Mouse (Mus musculus) limb, embryonic 11.5 days (tissue): ENCODE data around the gene Tlcd1. TPM values are rescaled to one million over a fixed set of nuclear protein-coding genes. Genes with fewer than 3 reads are reported as not detected.

Experiments
- ATAC-seq: fragments of 200-750 bp; cut with Nextera tagmentation; 2 replicates; pipeline ENCODE4 v1.8.0; 2017; ENCODE audit warnings: low read depth; ENCODE audit not compliant: insufficient number of reproducible peaks, low FRiP score, low TSS enrichment
- DNase-seq: peaks from one replicate; pipeline ENCODE4 v3.0.0-alpha.2; 2015; ENCODE audit warnings: low spot score
- H3K27ac ChIP-seq: fragments of 300-500 bp; sonication (generic); replicated peaks from 2 replicates; pipeline ENCODE4 v1.5.1; 2014; ENCODE audit warnings: low read depth, mild to moderate bottlenecking, low read length
- H3K27me3 ChIP-seq: fragments of 300-500 bp; sonication (generic); 2 replicates; pipeline ENCODE4 v1.6.1; 2014; ENCODE audit warnings: mild to moderate bottlenecking, low read length, mixed read lengths; ENCODE audit not compliant: control insufficient read depth, insufficient read depth
- H3K36me3 ChIP-seq: fragments of 300-500 bp; sonication (generic); 2 replicates; pipeline ENCODE4 v1.6.1; 2014; ENCODE audit warnings: mild to moderate bottlenecking, low read length, moderate library complexity, mixed read lengths; ENCODE audit not compliant: control insufficient read depth, insufficient read depth
- H3K4me1 ChIP-seq: fragments of 300-500 bp; sonication (generic); 2 replicates; pipeline ENCODE4 v1.6.1; 2014; ENCODE audit warnings: low read length, mixed read lengths; ENCODE audit not compliant: control insufficient read depth, insufficient read depth
- H3K4me2 ChIP-seq: fragments of 300-500 bp; sonication (generic); 2 replicates; pipeline ENCODE4 v1.6.1; 2014; ENCODE audit warnings: low read depth, mild to moderate bottlenecking, moderate library complexity; ENCODE audit not compliant: severe bottlenecking
- H3K4me3 ChIP-seq: fragments of 300-500 bp; sonication (generic); 2 replicates; pipeline ENCODE4 v1.5.1; 2014; ENCODE audit warnings: low read depth, low read length
- H3K9ac ChIP-seq: fragments of 300-500 bp; sonication (generic); 2 replicates; pipeline ENCODE4 v1.6.1; 2014; ENCODE audit warnings: mild to moderate bottlenecking, low read length
- H3K9me3 ChIP-seq: fragments of 300-500 bp; sonication (generic); 2 replicates; pipeline ENCODE4 v1.6.1; 2016; ENCODE audit warnings: low read length; ENCODE audit not compliant: control insufficient read depth
- WGBS: fragments of 180-500 bp; shearing (Covaris S2); extraction: QIAGEN DNeasy Blood & Tissue Kit; methylation state at CpG from one replicate; pipeline ENCODE4 v1.1.7; 2014; 5-methylcytosine and 5-hydroxymethylcytosine counted together
- polyA plus RNA-seq: library from polyadenylated mRNA; unstranded; fragments of >200 nt; fragmentation: Nextera tagmentation; extraction: Ambion mirVana; gene quantifications from 2 replicates; pipeline ENCODE4 v1.2.1, GENCODE M21; 2014

Gene Tlcd1
- polyA plus RNA-seq, 1 experiment from 2014 or later: 10.4 TPM

- Histone ChIP-seq H3K27ac (no peak overlapping the region), H3K9me3 (no peaks in the 10 kb centered on the region), H3K4me2 (peak overlapping the region; percentile 97), H3K4me3 (peak overlapping the region; percentile 59), H3K36me3 (peaks cover 9% of the 10 kb centered on the region), H3K27me3 (no peaks in the 10 kb centered on the region), H3K4me1 (peaks cover 28% of the 10 kb centered on the region), H3K9ac (peak overlapping the region; percentile 64; the same call in 1 of the 2 replicates)
- DNase-seq: no peak
- WGBS: under 1% methylated on average over 23 of the region's 23 CpGs
- ATAC-seq: no peak
These were observed 407 bp downstream of the Tlcd1 start for GRCm38 (mm10) chr11:78176905-78177331.

GRCm38 (mm10) chr11:78177437-78177836 is 926 bp downstream of the Tlcd1 start:
- Histone ChIP-seq H3K4me1 (peaks cover 28% of the 10 kb centered on the region), H3K27me3 (no peaks in the 10 kb centered on the region), H3K9ac (peak overlapping the region; percentile 76), H3K4me3 (peak overlapping the region; percentile 59), H3K9me3 (no peaks in the 10 kb centered on the region), H3K4me2 (peak overlapping the region; percentile 97), H3K27ac (peak overlapping the region; percentile 95), H3K36me3 (peaks cover 9% of the 10 kb centered on the region)
- DNase-seq (no peak), ATAC-seq (no peak)
- under 1% methylated on average over 10 of the region's 10 CpGs for WGBS

- ATAC-seq (peak; percentile 69), DNase-seq (peak; percentile 99)
- Histone ChIP-seq H3K9ac (peak overlapping the region; percentile 76), H3K36me3 (peaks cover 9% of the 10 kb centered on the region), H3K4me1 (peaks cover 30% of the 10 kb centered on the region), H3K9me3 (no peaks in the 10 kb centered on the region), H3K4me2 (peak overlapping the region; percentile 97), H3K27me3 (no peaks in the 10 kb centered on the region), H3K4me3 (peak overlapping the region; percentile 59), H3K27ac (peak overlapping the region; percentile 95)
- WGBS: under 1% methylated on average over 74 of the region's 84 CpGs
These were observed 1.7 kb downstream of the Tlcd1 start for GRCm38 (mm10) chr11:78177903-78178858.

- ATAC-seq: peak; percentile 28
These were observed 2.4 kb downstream of the Tlcd1 start for GRCm38 (mm10) chr11:78178859-78179437.

GRCm38 (mm10) chr11:78179438-78179999 is 3.0 kb downstream of the Tlcd1 start:
- Histone ChIP-seq H3K36me3 (peaks cover 9% of the 10 kb centered on the region), H3K27ac (no peak overlapping the region), H3K9ac (peak overlapping the region; percentile 76), H3K9me3 (no peaks in the 10 kb centered on the region), H3K27me3 (no peaks in the 10 kb centered on the region), H3K4me1 (peaks cover 30% of the 10 kb centered on the region), H3K4me3 (peak overlapping the region; percentile 59), H3K4me2 (peak overlapping the region; percentile 97)
- ATAC-seq: no peak
- WGBS: 31% methylated on average over 8 of the region's 8 CpGs
- DNase-seq: no peak

More at GRCm38 (mm10) chr11:78178859-78179437, 2.4 kb downstream of the Tlcd1 start:
- under 1% methylated on average over 29 of the region's 29 CpGs for WGBS
- peak overlapping the region; percentile 59 for H3K4me3 ChIP-seq
- no peaks in the 10 kb centered on the region for H3K9me3 ChIP-seq
- H3K27ac ChIP-seq: peak overlapping the region; percentile 95
- H3K27me3 ChIP-seq: no peaks in the 10 kb centered on the region
- DNase-seq: peak; percentile 72
- peak overlapping the region; percentile 76 for H3K9ac ChIP-seq
- H3K36me3 ChIP-seq: peaks cover 9% of the 10 kb centered on the region
- H3K4me1 ChIP-seq: peaks cover 30% of the 10 kb centered on the region
- peak overlapping the region; percentile 97 for H3K4me2 ChIP-seq

- WGBS: 82% methylated on average over 6 of the region's 6 CpGs
- no peak overlapping the region for H3K9ac ChIP-seq
- no peak for DNase-seq
- no peak for ATAC-seq
- H3K27ac ChIP-seq: no peak overlapping the region
- H3K4me2 ChIP-seq: no peak overlapping the region
- H3K4me3 ChIP-seq: no peak overlapping the region
- H3K4me1 ChIP-seq: peaks cover 30% of the 10 kb centered on the region
- peaks cover 9% of the 10 kb centered on the region for H3K36me3 ChIP-seq
- H3K9me3 ChIP-seq: no peaks in the 10 kb centered on the region
- no peaks in the 10 kb centered on the region for H3K27me3 ChIP-seq
These were observed 3.7 kb downstream of the Tlcd1 start for GRCm38 (mm10) chr11:78180081-78180761.

GRCm38 (mm10) chr11:78181830-78182357 is 5.4 kb downstream of the Tlcd1 start:
- ATAC-seq: no peak
- no peak for DNase-seq
- Histone ChIP-seq H3K4me3 (peak overlapping the region; percentile 77), H3K27me3 (no peaks in the 10 kb centered on the region), H3K4me1 (peaks cover 28% of the 10 kb centered on the region), H3K27ac (no peak overlapping the region), H3K36me3 (peaks cover 9% of the 10 kb centered on the region), H3K4me2 (peak overlapping the region; percentile 72), H3K9me3 (no peaks in the 10 kb centered on the region), H3K9ac (peak overlapping the region; percentile 92; the same call in 1 of the 2 replicates)
- WGBS: 48% methylated on average over 2 of the region's 2 CpGs
